ENCODE assay signal across 20 mouse cellular contexts in the genomic region with DNA sequence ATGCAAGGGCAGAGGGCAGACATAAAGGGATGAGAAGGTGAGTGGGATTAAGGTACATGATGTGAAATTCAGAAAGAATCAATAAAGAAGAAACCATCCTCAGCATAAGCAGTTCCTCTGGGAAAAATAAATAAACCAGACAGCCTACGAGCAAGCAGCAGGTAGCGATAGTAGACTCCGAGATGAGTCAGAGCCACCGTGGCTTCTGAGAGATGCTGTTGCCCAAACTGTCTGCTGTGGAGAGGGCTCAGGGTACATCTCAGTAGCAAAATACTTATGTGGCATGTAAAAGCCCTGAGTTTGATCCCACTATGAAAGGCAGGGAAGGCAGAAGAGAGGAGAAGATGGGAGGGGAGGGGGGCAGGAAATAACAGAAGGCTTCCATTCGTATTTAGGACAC. TPM values are rescaled to one million over a fixed set of nuclear protein-coding genes. Genes with fewer than 3 reads are reported as not detected.
"Had no signal": no experiment of that assay in that cellular context is flagged by ENCODE, and none has a peak within 500 bp of the region (broad histone marks: within the 10 kb centered on the region; RNA-seq: fewer than 3 reads in every experiment).

No protein-coding gene starts in this region.

- DNase-seq: gastrocnemius, postnatal 14 days; gastrocnemius, postnatal 36 days; heart, postnatal 4 days; kidney, adult 18-20 months; kidney, adult 8-10 months; kidney, postnatal 10 days; kidney, postnatal 25 days; kidney, postnatal 4 days; left cerebral cortex, postnatal 4 days; lung, adult 18-20 months had no signal

- ATAC-seq: hindbrain, embryonic 16.5 days; inflammation-experienced regulatory T-cells, adult 6 months; intestine, embryonic 15.5 days; intestine, postnatal 0 days had no signal

RNA-seq across cellular contexts. Expression of a gene that starts 57.7 kb away (rescaled TPM):
- total RNA-seq: gastrocnemius, adult 18-20 months; gastrocnemius, adult 8-10 months; gastrocnemius, postnatal 14 days; gastrocnemius, postnatal 36 days; granulocyte monocyte progenitor cell, adult 5-6 weeks; heart, postnatal 10 days; heart, postnatal 25 days; liver, adult 2 months had no signal
